ENCODE assay signal across 8 mouse cellular contexts in genomic region chr4:156197829-156198205, GRCm38 (mm10). TPM values are rescaled to one million over a fixed set of nuclear protein-coding genes. Genes with fewer than 3 reads are reported as not detected.
DNase-seq lines count a peak whose midpoint lies in the region; ATAC-seq and TF ChIP-seq lines count a peak whose summit lies in the region.

No protein-coding gene starts in this region.

- TF ChIP-seq CTCF in C2C12 (IDR thresholded peaks at IDR 0.05; ENCODE audit: control insufficient read depth, insufficient read depth, insufficient read length): no peak
- peak; percentile 45 for TF ChIP-seq CTCF in liver, embryonic 14.5 days (IDR thresholded peaks at IDR 0.05; ENCODE audit: low read depth)
- TF ChIP-seq CTCF in stomach, postnatal 0 days (IDR thresholded peaks at IDR 0.05; ENCODE audit: low read depth): peak; percentile 55

- H3K36me3 ChIP-seq in C2C12 (ENCODE audit: control insufficient read depth, insufficient read depth): no peaks in the 10 kb centered on the region
- H3K36me3 ChIP-seq in heart, embryonic 15.5 days: 0 out of 2 replicates have a peak, but pooled peaks cover 3% of the 10 kb centered on the region
- no peaks in the 10 kb centered on the region for H3K36me3 ChIP-seq in liver, embryonic 14.5 days (replicated peaks; ENCODE audit: control insufficient read depth, insufficient read depth, low read depth)
- peaks cover 4% of the 10 kb centered on the region for H3K36me3 ChIP-seq in neural tube, embryonic 11.5 days (ENCODE audit: control insufficient read depth, insufficient read depth, low read length)
- no peaks in the 10 kb centered on the region; the same call in 1 of the 2 replicates for H3K36me3 ChIP-seq in stomach, postnatal 0 days (ENCODE audit: control insufficient read depth, insufficient read depth, low read length)

- no peaks in the 10 kb centered on the region for H3K9me3 ChIP-seq in heart, embryonic 15.5 days (replicated peaks)
- no peaks in the 10 kb centered on the region for H3K9me3 ChIP-seq in liver, embryonic 14.5 days (ENCODE audit: control insufficient read depth, low read length)
- no peaks in the 10 kb centered on the region for H3K9me3 ChIP-seq in neural tube, embryonic 11.5 days (ENCODE audit: control insufficient read depth, low read length)
- H3K9me3 ChIP-seq in stomach, postnatal 0 days (ENCODE audit: control insufficient read depth, low read length): no peaks in the 10 kb centered on the region

- no peak for TF ChIP-seq EP300 in liver, embryonic 14.5 days (IDR thresholded peaks at IDR 0.05; ENCODE audit: low read depth)
- no peak for TF ChIP-seq EP300 in stomach, postnatal 0 days (optimal IDR thresholded peaks at IDR 0.05)

- H3K4me1 ChIP-seq in heart, embryonic 15.5 days (replicated peaks): peaks cover 43% of the 10 kb centered on the region
- H3K4me1 ChIP-seq in liver, embryonic 14.5 days (replicated peaks; ENCODE audit: control insufficient read depth in 2 of 2, insufficient read depth in 2 of 2, low read length in 1 of 2): peaks cover 15 to 28% of the 10 kb centered on the region in 2 experiments
- H3K4me1 ChIP-seq in neural tube, embryonic 11.5 days (ENCODE audit: control insufficient read depth, insufficient read depth, low read length): peaks cover 27% of the 10 kb centered on the region
- peaks cover 8% of the 10 kb centered on the region for H3K4me1 ChIP-seq in stomach, postnatal 0 days (replicated peaks; ENCODE audit: control insufficient read depth, insufficient read depth)

- peak overlapping the region; percentile 44 for H3ac ChIP-seq in C2C12 (ENCODE audit: control insufficient read depth, insufficient read length, low read depth)

- H3K27me3 ChIP-seq in C2C12 (ENCODE audit: control insufficient read depth, insufficient read depth, insufficient read length): no peaks in the 10 kb centered on the region
- no peaks in the 10 kb centered on the region for H3K27me3 ChIP-seq in heart, embryonic 15.5 days
- H3K27me3 ChIP-seq in liver, embryonic 14.5 days (ENCODE audit: control insufficient read depth, insufficient read depth, low read length): peaks cover 19% of the 10 kb centered on the region
- no peaks in the 10 kb centered on the region for H3K27me3 ChIP-seq in neural tube, embryonic 11.5 days (ENCODE audit: control insufficient read depth, insufficient read depth, low read length)
- H3K27me3 ChIP-seq in stomach, postnatal 0 days (ENCODE audit: control insufficient read depth, insufficient read depth, low read length): no peaks in the 10 kb centered on the region

- H3K4me2 ChIP-seq in heart, embryonic 15.5 days: peak overlapping the region; percentile 72
- H3K4me2 ChIP-seq in liver, embryonic 14.5 days (ENCODE audit: low read depth): peak overlapping the region; percentile 86
- peak overlapping the region; percentile 40 for H3K4me2 ChIP-seq in neural tube, embryonic 11.5 days (ENCODE audit: low read depth)
- peak overlapping the region; percentile 61 for H3K4me2 ChIP-seq in stomach, postnatal 0 days (replicated peaks; ENCODE audit: low read depth)

- H3K79me3 ChIP-seq in C2C12 (ENCODE audit: low read depth): no peaks in the 10 kb centered on the region

- peak overlapping the region; percentile 95 for H3K27ac ChIP-seq in heart, embryonic 15.5 days
- peak overlapping the region; percentile 90 for H3K27ac ChIP-seq in liver, embryonic 14.5 days
- peak overlapping the region; percentile 93 for H3K27ac ChIP-seq in neural tube, embryonic 11.5 days (ENCODE audit: low read depth, low read length)
- peak overlapping the region; percentile 92 for H3K27ac ChIP-seq in stomach, postnatal 0 days (replicated peaks)

- peak overlapping the region; percentile 67 for H3K9ac ChIP-seq in heart, embryonic 15.5 days
- H3K9ac ChIP-seq in liver, embryonic 14.5 days (replicated peaks): peak overlapping the region; percentile 75
- H3K9ac ChIP-seq in neural tube, embryonic 11.5 days (ENCODE audit: low read length): peak overlapping the region; percentile 50
- H3K9ac ChIP-seq in stomach, postnatal 0 days (ENCODE audit: low read length): peak overlapping the region; percentile 64

- under 1% methylated on average over 26 of the region's 26 CpGs for WGBS in heart, embryonic 15.5 days
- WGBS in liver, embryonic 14.5 days (ENCODE audit: insufficient replicate concordance): under 1% methylated on average over 26 of the region's 26 CpGs
- 0% methylated on average over 26 of the region's 26 CpGs for WGBS in neural tube, embryonic 11.5 days
- under 1% methylated on average over 23 of the region's 26 CpGs for WGBS in stomach, postnatal 0 days

- DNase-seq in c-Kit-negative CD71-positive TER-119-positive erythroid progenitor cells, embryonic 14.5 days (ENCODE audit: low read depth, low spot score): peak; percentile 80
- peak; percentile 58 for DNase-seq in fibroblast of lung, adult 2 months (ENCODE audit: low read depth)
- peak; percentile 94 to 97 for DNase-seq in kidney, postnatal 25 days
- peak; percentile 80 to 82 (median 80) for DNase-seq in liver, embryonic 14.5 days (ENCODE audit: low read depth in 3 of 3, low spot score in 3 of 3)
- DNase-seq in neural tube, embryonic 11.5 days (ENCODE audit: low spot score): peak; percentile 96
- DNase-seq in stomach, postnatal 0 days (ENCODE audit: low spot score): peak; percentile 93

- no peaks in the 10 kb centered on the region for H3K79me2 ChIP-seq in C2C12 (ENCODE audit: control insufficient read depth, insufficient read depth)

- H3K4me3 ChIP-seq in C2C12 (ENCODE audit: insufficient read depth, poor library complexity, severe bottlenecking): peak overlapping the region; percentile 34
- peak overlapping the region; percentile 79 for H3K4me3 ChIP-seq in heart, embryonic 15.5 days
- peak overlapping the region; percentile 72 to 78 for H3K4me3 ChIP-seq in liver, embryonic 14.5 days (ENCODE audit: insufficient read depth in 1 of 2, low read depth in 2 of 2, low read length in 2 of 2)
- H3K4me3 ChIP-seq in neural tube, embryonic 11.5 days (ENCODE audit: low read depth, low read length): peak overlapping the region; percentile 84
- peak overlapping the region; percentile 88 for H3K4me3 ChIP-seq in stomach, postnatal 0 days (ENCODE audit: low read depth, low read length)

- peak; percentile 90 for ATAC-seq in heart, embryonic 15.5 days (replicated peaks; ENCODE audit: insufficient number of reproducible peaks, insufficient read depth, low FRiP score, low read depth)
- peak; percentile 87 for ATAC-seq in liver, embryonic 14.5 days (ENCODE audit: insufficient read depth)
- ATAC-seq in neural tube, embryonic 11.5 days (ENCODE audit: insufficient read depth, low FRiP score, low TSS enrichment): peak; percentile 95
- peak; percentile 91 for ATAC-seq in stomach, postnatal 0 days (ENCODE audit: low FRiP score, low TSS enrichment)

TF ChIP-seq in C2C12, 6 proteins besides CTCF, POLR2A, EP300 and RAD21:
- TF ChIP-seq MAX (IDR thresholded peaks at IDR 0.05) (peak; percentile 55), MYOD1 (IDR thresholded peaks at IDR 0.05; ENCODE audit: control insufficient read depth, insufficient read length, low read depth) (no peak), MYOG (IDR thresholded peaks at IDR 0.05; ENCODE audit: control insufficient read depth, extremely low read depth, insufficient read length) (no peak), CEBPB (IDR thresholded peaks at IDR 0.05; ENCODE audit: low read depth) (no peak), FOSL1 (IDR thresholded peaks at IDR 0.05; ENCODE audit: insufficient read depth, low read length, poor library complexity, severe bottlenecking) (no peak)

RNA-seq across cellular contexts. Expression of gene Agrn, which starts 0.5 kb away (rescaled TPM):
- polyA plus RNA-seq in C2C12 (2012; fragmentation: generic; extraction: Trizol): 16.7 TPM
- 38.0 and 51.4 TPM in 2 replicates for polyA plus RNA-seq in heart, embryonic 15.5 days (2015; fragmentation: Nextera tagmentation; extraction: Ambion mirVana)
- 18.5 TPM in 2 replicates for polyA plus RNA-seq in liver, embryonic 14.5 days (2012; rRNA removed)
- 6.7 and 7.2 TPM in 2 replicates for polyA plus RNA-seq in liver, embryonic 14.5 days (2014; fragmentation: Nextera tagmentation; extraction: Ambion mirVana)
- 85.9 and 91.9 TPM in 2 replicates for polyA plus RNA-seq in neural tube, embryonic 11.5 days (2014; fragmentation: Nextera tagmentation; extraction: Ambion mirVana)
- 17.7 and 21.4 TPM in 2 replicates for polyA plus RNA-seq in stomach, postnatal 0 days (2015; fragmentation: Nextera tagmentation; extraction: Ambion mirVana)

RNA-seq across cellular contexts. Expression of gene Isg15, which starts 2.8 kb away (rescaled TPM):
- polyA plus RNA-seq in C2C12 (2012; fragmentation: generic; extraction: Trizol): 1.0 TPM
- polyA plus RNA-seq in heart, embryonic 15.5 days (2015; fragmentation: Nextera tagmentation; extraction: Ambion mirVana): 2.7 and 8.7 TPM in 2 replicates
- polyA plus RNA-seq in liver, embryonic 14.5 days (2012; rRNA removed): 5.8 and 6.1 TPM in 2 replicates
- 0.90 and 1.3 TPM in 2 replicates for polyA plus RNA-seq in liver, embryonic 14.5 days (2014; fragmentation: Nextera tagmentation; extraction: Ambion mirVana)
- polyA plus RNA-seq in neural tube, embryonic 11.5 days (2014; fragmentation: Nextera tagmentation; extraction: Ambion mirVana): not detected in 2 replicates
- polyA plus RNA-seq in stomach, postnatal 0 days (2015; fragmentation: Nextera tagmentation; extraction: Ambion mirVana): 3.1 and 4.1 TPM in 2 replicates

RNA-seq across cellular contexts. Expression of gene AW011738, which starts 5.3 kb away (rescaled TPM):
- 0.29 TPM for polyA plus RNA-seq in C2C12 (2012; fragmentation: generic; extraction: Trizol)
- polyA plus RNA-seq in heart, embryonic 15.5 days (2015; fragmentation: Nextera tagmentation; extraction: Ambion mirVana): 3.0 and 5.0 TPM in 2 replicates
- polyA plus RNA-seq in liver, embryonic 14.5 days (2012; rRNA removed): 0.49 and 0.66 TPM in 2 replicates
- polyA plus RNA-seq in liver, embryonic 14.5 days (2014; fragmentation: Nextera tagmentation; extraction: Ambion mirVana): 0.23 TPM in 1 of 2 replicates, not detected in the other
- polyA plus RNA-seq in neural tube, embryonic 11.5 days (2014; fragmentation: Nextera tagmentation; extraction: Ambion mirVana): 1.5 and 1.8 TPM in 2 replicates
- polyA plus RNA-seq in stomach, postnatal 0 days (2015; fragmentation: Nextera tagmentation; extraction: Ambion mirVana): 1.2 and 1.6 TPM in 2 replicates

RNA-seq across cellular contexts. Expression of gene Perm1, which starts 17.9 kb away (rescaled TPM):
- 0.02 TPM for polyA plus RNA-seq in C2C12 (2012; fragmentation: generic; extraction: Trizol)
- 9.7 and 10.8 TPM in 2 replicates for polyA plus RNA-seq in heart, embryonic 15.5 days (2015; fragmentation: Nextera tagmentation; extraction: Ambion mirVana)
- polyA plus RNA-seq in liver, embryonic 14.5 days (2012; rRNA removed): 0.03 TPM in 2 replicates
- polyA plus RNA-seq in liver, embryonic 14.5 days (2014; fragmentation: Nextera tagmentation; extraction: Ambion mirVana): 0.05 TPM in 1 of 2 replicates, not detected in the other
- polyA plus RNA-seq in neural tube, embryonic 11.5 days (2014; fragmentation: Nextera tagmentation; extraction: Ambion mirVana): 0.57 and 0.85 TPM in 2 replicates
- polyA plus RNA-seq in stomach, postnatal 0 days (2015; fragmentation: Nextera tagmentation; extraction: Ambion mirVana): 4.0 and 4.6 TPM in 2 replicates

RNA-seq across cellular contexts. Expression of gene Plekhn1, which starts 36.8 kb away (rescaled TPM):
- polyA plus RNA-seq in C2C12 (2012; fragmentation: generic; extraction: Trizol): 7.5 TPM
- polyA plus RNA-seq in heart, embryonic 15.5 days (2015; fragmentation: Nextera tagmentation; extraction: Ambion mirVana): 11.6 and 17.5 TPM in 2 replicates
- 9.9 and 10.8 TPM in 2 replicates for polyA plus RNA-seq in liver, embryonic 14.5 days (2012; rRNA removed)
- 2.7 and 5.2 TPM in 2 replicates for polyA plus RNA-seq in liver, embryonic 14.5 days (2014; fragmentation: Nextera tagmentation; extraction: Ambion mirVana)
- 20.4 and 21.6 TPM in 2 replicates for polyA plus RNA-seq in neural tube, embryonic 11.5 days (2014; fragmentation: Nextera tagmentation; extraction: Ambion mirVana)
- 34.0 and 41.9 TPM in 2 replicates for polyA plus RNA-seq in stomach, postnatal 0 days (2015; fragmentation: Nextera tagmentation; extraction: Ambion mirVana)

Comparison
In these comparisons a context has a peak if more than half of its experiments do, and no peak if none do; other contexts are left out.
1. Peak in every context shown above with its lines: DNase-seq, ATAC-seq, H3K4me3 ChIP-seq and H3K27ac ChIP-seq.
2. H3K4me3 ChIP-seq: peak in every context shown above with its lines; median percentile 88 in stomach, postnatal 0 days; 84 in neural tube, embryonic 11.5 days; 79 in heart, embryonic 15.5 days; 75 in liver, embryonic 14.5 days; 34 in C2C12.